Mouse (Mus musculus) left cerebral cortex, adult 11 months (tissue): ENCODE data around the gene Kiss1r.

Experiments
- DNase-seq: peaks from one replicate; pipeline ENCODE4 v3.0.0; 2022; ENCODE audit warnings: low spot score

Gene Kiss1r

GRCm38 (mm10) chr10:79924998-79925784 lies 8.4 kb downstream of the Kiss1r start:
- DNase-seq, result peak; percentile 86

GRCm38 (mm10) chr10:79925785-79926490 lies 9.2 kb downstream of the Kiss1r start:
- no peak for DNase-seq

- DNase-seq, result peak; percentile 82
Measured at GRCm38 (mm10) chr10:79926491-79927323, 9.9 kb downstream of the Kiss1r start, which contains the start of gene Arid3a. Gene Arid3a, plus strand, starts transcription at chr10:79927043.

GRCm38 (mm10) chr10:79927324-79928029 lies 10.7 kb downstream of the Kiss1r start:
- DNase-seq, result no peak

- no peak for DNase-seq
Measured at GRCm38 (mm10) chr10:79928030-79928694, 11.4 kb downstream of the Kiss1r start.

- no peak for DNase-seq
Measured at GRCm38 (mm10) chr10:79928907-79929701, 12.3 kb downstream of the Kiss1r start.

- DNase-seq, result no peak
Measured at GRCm38 (mm10) chr10:79929967-79930825, 13.4 kb downstream of the Kiss1r start.

- no peak for DNase-seq
Measured at GRCm38 (mm10) chr10:79930826-79931186, 14.0 kb downstream of the Kiss1r start.

- no peak for DNase-seq
Measured at GRCm38 (mm10) chr10:79931797-79932196, 15.0 kb downstream of the Kiss1r start.

GRCm38 (mm10) chr10:79932736-79933135 lies 16.0 kb downstream of the Kiss1r start:
- no peak for DNase-seq

GRCm38 (mm10) chr10:79933145-79933679 lies 16.4 kb downstream of the Kiss1r start:
- DNase-seq, result no peak

GRCm38 (mm10) chr10:79933861-79934260 lies 17.1 kb downstream of the Kiss1r start:
- no peak for DNase-seq

- DNase-seq, result peak; percentile 45
Measured at GRCm38 (mm10) chr10:79934272-79934721, 17.5 kb downstream of the Kiss1r start.

- no peak for DNase-seq
Measured at GRCm38 (mm10) chr10:79934794-79935569, 18.2 kb downstream of the Kiss1r start.

- no peak for DNase-seq
Measured at GRCm38 (mm10) chr10:79936284-79936910, 19.6 kb downstream of the Kiss1r start.

- DNase-seq, result no peak
Measured at GRCm38 (mm10) chr10:79936911-79937441, 20.2 kb downstream of the Kiss1r start.

- DNase-seq, result no peak
Measured at GRCm38 (mm10) chr10:79937775-79938526, 21.2 kb downstream of the Kiss1r start.
